Mouse (Mus musculus): ENCODE results near the gene Pikfyve.

DNA sequence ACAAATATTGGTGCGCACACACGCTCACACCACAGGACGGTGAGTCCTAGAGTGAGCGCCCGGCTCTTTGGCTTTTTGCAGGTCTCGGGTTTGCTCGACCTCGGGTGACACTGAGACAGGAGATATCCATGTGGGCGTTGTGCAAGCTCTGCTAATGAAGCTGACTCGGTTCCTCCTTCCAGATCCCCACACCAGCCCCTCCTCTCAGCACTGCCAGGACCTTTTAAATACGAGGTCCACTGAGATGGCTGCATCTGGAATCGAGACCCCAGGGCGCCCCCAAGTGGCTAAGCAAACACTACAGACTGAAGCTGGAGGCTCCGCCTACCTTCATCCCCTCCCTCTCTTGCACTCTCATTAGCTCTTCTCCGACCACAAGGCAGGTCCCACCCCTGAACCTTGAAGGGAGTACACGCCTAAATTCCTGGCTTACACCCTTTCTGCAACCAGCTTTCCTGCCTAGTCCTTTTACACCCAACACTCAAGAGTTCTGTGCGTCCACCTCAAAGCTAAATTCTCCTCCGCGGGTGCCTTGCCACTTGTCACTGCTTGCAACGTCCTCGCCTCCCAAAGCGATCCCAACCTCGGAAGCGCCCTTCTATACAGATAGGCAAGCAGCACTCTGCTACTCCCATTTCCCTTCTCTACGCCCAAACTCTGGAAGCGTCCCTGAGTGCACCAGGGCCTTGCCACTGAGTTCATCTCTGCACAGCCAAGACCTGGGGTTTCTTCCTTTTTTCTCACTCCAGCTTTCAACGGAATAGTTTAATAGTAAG lies 8.2 kb upstream of the Pikfyve start:
- TF ChIP-seq CTCF (conservative IDR thresholded peaks at IDR 0.05; ENCODE audit: low read length) (peak; percentile 48), POU5F1 (IDR thresholded peaks at IDR 0.05; ENCODE audit: borderline replicate concordance, low read length) (no peak)
